Mouse (Mus musculus): Measurements from ENCODE around the gene Rab5a.
"Not testable (repeated sequence)": the region's sequence is repeated elsewhere in the genome, so short reads cannot be mapped to it uniquely, and the experiment has no call there.

Rab5a gene

GRCm38 (mm10) chr17:53478858-53479603, at the start of gene Rab5a:
Gene Rab5a, plus strand, starts transcription at chr17:53479234.
- peak; percentile 100 for DNase-seq

GRCm38 (mm10) chr17:53456152-53456551, 22.9 kb upstream of the Rab5a start:
- no peak for DNase-seq

- no peak for DNase-seq
Measured at GRCm38 (mm10) chr17:53456742-53457141, 22.3 kb upstream of the Rab5a start.

DNA sequence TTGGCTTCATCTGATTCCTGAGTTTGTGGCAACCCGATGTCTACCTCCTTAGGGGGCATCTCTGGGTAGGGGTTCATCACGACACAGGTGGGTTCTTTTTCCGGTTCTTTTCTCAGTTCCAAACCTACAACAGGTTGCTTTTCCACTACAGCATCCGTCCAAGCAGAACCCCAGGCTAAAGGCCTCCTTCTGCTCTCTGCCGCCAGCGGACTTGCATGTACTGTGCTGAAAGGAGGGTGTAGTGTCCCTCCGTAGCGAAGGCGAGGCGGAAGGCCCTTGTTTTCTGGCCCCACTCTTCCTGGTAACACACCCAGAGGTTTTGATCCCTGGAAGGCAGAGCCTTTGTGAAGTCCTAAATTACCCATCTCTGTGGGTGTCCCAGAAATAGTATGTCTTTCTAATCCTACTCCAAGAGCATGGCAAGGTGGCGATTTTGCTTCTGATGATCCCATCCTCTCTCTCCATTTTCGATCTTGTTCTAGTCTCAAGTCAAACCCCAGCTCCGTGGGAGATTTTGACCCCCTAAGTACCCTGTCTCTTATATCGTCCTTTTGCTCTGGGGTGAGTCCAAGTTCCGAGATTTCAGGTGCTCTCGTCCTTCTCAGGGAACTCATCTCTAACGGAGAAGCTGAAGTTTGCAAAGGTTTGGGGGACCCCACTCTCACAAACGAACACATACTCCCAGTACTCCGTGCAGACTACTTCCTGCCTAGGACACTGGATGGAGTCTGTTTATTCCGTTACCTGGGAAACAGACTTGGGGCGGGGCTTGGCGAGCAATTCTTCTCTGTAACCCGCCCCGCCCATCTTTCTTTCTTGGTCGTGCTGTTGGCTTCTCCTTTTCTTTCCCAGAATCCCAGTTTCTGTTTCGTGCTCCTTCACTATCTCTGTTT, 16.2 kb upstream of the Rab5a start, which contains the start of gene Efhb:
Gene Efhb, minus strand, starts transcription at position 719 of the 893 bp plus-strand sequence.
- DNase-seq, result peak; percentile 93 to 94

- DNase-seq, result no peak
Measured at GRCm38 (mm10) chr17:53463496-53463840, 15.6 kb upstream of the Rab5a start.

DNA sequence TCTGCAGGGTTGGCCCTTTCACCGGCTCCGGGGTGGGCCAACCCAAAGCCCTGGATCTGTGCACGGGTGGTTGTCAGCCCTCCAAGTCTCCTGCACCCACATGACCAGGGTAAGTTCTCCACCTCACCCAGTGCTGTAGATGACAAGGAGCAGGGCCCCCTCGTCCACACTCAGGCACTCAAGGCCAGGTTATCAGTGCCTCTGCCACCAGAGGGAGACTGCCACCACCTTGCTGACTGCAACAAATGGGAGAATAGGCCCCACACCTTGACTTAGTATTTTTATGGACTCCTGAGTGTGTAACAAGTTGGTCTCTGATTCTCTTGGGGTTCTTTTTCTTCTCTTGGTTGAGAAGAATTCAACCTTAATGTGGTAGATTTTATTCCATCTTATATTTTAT, 13.5 kb upstream of the Rab5a start:
- peak; percentile 24 to 34 for DNase-seq

DNA sequence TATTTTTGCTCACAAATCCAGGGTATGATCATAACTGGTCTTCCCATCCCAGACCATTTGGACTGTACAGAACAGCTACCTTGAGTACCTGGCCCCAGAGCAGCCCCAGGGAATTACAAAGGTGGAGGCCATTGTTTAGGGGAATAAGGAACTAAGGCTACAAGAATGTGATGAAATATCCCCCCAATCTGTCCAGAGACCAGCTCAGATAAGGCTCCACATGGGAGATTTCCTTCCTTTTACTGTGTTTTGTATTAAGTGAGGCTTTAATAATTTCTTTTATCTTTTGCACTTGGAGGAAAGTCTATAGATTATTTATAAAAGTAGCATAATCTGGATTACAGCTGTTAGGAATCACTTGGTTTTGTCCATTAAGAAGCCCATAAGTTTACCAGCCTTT, 10.3 kb upstream of the Rab5a start:
- no peak for DNase-seq

GRCm38 (mm10) chr17:53478066-53478857, 772 bp upstream of the Rab5a start:
- DNase-seq, result no peak

- peak; percentile 66 to 81 for DNase-seq
Measured at GRCm38 (mm10) chr17:53479604-53480041, 589 bp downstream of the Rab5a start.

DNA sequence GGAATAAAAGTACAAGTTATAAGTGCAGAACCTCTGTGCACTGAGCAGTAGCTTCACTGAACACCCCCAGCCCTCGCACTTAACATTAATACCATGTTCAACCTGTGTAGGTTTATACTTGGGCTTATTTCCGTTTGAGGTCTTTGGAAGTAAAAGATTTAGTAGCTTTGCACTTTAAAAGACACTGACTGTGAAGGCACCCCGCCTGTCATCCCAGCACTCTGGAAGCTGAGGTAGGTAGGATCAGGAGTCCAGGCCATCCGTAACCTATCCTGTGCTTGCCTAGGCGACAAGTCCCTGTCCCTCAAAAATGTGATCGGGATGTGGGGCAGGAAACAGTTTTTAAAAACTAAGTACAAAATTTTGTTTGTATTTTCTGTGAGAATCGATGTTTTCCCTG, 1.4 kb downstream of the Rab5a start:
- DNase-seq, result peak in 1 of 2 experiments; percentile 4

DNA sequence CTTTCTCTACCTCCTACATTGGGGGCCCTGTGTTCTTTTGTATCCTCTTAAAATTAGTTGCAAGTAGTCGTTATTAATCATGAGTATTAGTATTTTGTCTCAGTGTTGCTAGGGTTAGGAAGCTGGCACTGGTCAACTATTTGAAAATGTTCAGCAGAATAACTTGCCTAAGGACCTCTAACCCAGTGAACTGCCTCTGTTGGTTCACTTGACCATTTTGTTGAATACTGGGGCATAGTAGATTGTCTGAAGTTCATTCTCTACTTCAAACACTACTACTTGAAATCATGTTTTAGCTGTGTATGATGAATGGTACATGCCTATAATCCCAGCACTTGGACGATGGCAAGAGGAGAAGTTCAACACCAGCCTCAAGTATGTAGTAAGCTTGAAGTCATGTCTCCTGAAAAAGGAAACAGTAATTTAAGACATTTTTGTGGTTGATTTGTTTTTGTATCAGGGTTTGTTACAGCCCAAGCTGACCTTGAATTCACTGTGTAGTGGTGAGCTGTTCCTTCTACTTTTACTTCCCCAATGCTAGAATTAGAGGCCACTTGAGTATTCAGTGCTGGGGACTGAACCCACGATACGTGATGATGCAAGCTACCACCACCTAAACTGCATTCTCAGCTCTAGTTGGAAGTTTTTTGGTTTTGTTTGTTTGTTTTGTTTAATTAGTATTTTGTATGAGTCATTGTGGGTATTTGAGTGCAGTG, 9.4 kb downstream of the Rab5a start:
- DNase-seq, result no peak

DNA sequence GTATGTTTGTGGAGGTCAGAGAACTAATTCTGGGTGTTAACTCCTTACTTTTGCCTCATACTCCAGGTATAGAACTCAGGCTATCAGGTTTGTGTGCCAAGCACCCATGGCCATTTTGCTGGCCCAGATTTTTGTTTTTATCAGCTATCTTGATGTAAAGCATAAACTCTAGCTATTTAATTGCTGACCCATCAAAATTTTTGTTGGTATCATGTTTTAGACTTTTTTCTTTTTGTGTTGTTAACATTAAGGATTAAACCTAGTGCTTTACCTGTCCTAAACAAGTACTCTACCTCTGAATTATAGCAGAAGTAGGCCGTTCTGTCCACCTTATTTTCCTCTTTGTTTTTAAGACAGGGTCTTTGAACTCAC, 10.0 kb downstream of the Rab5a start:
- no peak for DNase-seq

GRCm38 (mm10) chr17:53502966-53503365, 23.9 kb downstream of the Rab5a start:
- DNase-seq, result no peak

- peak; percentile 3 to 35 for DNase-seq
Measured at GRCm38 (mm10) chr17:53512311-53512951, 33.4 kb downstream of the Rab5a start.

- no peak for DNase-seq
Measured at GRCm38 (mm10) chr17:53519364-53519763, 40.3 kb downstream of the Rab5a start.

- DNase-seq, result no peak
Measured at GRCm38 (mm10) chr17:53520509-53520908, 41.5 kb downstream of the Rab5a start.

DNA sequence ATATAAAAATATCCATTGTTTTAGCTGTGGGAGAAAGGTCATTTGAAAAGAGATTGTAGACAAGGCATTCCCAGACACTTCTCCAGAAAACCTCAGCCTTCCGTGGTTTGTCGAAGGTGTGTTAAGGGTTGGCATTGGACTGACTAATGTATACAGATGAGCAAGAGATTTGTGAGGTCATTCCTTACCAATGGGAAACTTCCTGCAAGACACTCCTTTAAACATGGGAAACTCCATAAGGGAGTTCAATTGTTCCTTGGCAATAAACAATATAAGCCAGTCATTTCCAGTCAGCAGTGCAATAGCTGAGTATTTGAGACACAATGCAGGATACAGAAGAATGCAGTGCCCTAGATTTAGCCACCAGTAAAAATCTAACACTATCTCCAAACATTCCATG, 49.0 kb downstream of the Rab5a start:
- DNase-seq, result no peak

DNA sequence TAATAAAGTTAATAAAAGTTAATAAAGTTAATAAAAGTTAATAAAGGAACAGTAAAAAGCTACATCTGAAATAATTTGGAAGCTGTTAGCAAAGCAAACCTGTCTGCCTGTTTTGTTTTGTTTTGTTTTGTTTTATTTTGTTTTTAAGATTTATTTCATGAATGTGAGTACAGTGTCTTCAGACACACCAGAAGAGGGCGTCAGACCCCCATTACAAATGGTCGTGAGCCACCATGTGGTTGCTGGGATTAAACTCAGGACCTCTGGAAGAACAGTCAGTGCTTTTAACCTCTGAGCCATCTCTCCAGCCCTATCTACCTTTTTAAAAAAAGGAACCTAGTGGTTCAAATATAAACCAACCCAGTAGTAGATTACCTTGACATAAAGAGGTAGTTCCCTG, 52.1 kb downstream of the Rab5a start:
- peak; percentile 6 to 16 for DNase-seq

DNA sequence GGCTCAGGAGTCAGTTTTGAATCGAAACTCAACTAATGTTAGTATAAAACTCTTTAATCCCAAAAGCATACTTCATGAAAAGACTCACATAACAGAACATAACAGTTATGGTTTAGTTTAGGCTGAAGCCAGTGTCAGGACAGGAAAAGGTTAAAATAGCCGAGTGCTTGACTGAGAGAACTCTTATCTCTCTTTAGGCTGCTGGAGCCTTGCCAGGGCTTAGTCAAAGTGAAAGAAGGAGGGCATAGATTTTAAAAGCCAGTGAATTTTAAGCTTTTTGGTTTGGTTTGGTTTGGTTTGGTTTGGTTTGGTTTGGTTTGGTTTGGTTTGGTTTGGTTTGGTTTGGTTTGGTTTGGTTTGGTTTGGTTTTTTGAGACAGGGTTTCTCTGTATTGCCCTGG, 53.4 kb downstream of the Rab5a start:
- peak; percentile 26 for DNase-seq

DNA sequence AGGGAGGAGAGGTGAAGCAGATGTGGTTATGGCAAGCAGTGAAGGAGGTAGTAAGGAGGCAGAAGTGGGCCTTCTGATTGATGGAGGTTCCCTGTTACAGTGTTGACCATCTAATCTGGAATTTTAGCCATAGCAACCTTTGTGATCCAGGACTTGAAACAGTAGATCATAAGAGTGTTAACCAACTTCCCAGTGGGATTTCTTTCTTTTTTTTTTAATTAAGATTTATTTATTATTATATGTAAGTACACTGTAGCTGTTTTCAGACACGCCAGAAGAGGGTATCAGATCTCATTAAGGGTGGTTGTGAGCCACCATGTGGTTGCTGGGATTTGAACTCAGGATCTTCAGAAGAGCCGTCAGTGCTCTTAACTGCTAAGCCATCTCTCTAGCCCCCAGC, 60.3 kb downstream of the Rab5a start, which contains the start of gene Pp2d1:
Gene Pp2d1, minus strand, starts transcription at position 101 of the 400 bp plus-strand sequence.
- not testable (repeated sequence) for DNase-seq

DNA sequence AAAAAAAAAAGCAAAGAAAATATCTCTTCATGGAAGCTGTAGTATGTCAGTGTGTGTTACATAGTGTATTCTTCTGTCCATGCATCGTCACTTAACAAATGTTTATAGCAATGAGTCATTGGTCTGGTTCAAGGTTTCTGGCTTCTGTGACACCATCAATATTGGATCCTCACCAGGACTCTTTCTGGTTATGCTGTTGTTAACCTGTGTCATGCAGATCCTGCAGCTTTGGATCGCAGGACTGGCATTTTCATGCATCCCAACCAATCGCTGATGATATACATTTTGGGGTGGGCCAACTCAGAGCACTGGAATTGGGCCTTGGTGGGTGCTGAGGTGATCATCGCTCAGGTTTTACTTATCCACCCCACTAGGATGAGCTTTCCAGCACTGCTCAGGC, 63.5 kb downstream of the Rab5a start:
- no peak for DNase-seq

Data from kidney, postnatal 4 days (tissue).